Mouse (Mus musculus) right cerebral cortex, postnatal 4 days (tissue): Measurements from ENCODE around the gene Mogat2.

Experiments
- DNase-seq: peaks from one replicate; pipeline ENCODE4 v3.0.0-alpha.2; 2022

The Mogat2 gene

GRCm38 (mm10) chr7:99234916-99235315 lies 3.5 kb downstream of the Mogat2 start:
- DNase-seq: no peak

DNA sequence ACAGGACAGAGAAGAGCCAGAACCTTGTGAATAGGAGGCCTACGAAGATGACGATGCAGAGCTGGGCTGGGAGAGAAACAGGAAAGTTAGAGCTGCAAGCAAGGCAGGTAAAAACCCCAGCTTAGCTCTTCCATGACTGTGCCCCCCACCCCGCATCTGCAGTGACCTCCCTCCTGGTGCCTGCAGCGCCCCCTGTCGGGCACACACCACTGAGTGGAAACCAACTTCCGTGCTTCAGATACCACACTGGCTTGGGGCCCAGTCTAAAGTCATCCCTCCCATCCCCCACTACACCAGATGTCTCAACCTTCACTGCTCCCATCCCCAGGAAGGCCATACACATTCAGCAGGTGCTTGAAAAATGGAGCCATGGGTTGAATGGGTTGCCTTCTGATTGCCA lies 5.8 kb downstream of the Mogat2 start:
- DNase-seq: no peak

DNA sequence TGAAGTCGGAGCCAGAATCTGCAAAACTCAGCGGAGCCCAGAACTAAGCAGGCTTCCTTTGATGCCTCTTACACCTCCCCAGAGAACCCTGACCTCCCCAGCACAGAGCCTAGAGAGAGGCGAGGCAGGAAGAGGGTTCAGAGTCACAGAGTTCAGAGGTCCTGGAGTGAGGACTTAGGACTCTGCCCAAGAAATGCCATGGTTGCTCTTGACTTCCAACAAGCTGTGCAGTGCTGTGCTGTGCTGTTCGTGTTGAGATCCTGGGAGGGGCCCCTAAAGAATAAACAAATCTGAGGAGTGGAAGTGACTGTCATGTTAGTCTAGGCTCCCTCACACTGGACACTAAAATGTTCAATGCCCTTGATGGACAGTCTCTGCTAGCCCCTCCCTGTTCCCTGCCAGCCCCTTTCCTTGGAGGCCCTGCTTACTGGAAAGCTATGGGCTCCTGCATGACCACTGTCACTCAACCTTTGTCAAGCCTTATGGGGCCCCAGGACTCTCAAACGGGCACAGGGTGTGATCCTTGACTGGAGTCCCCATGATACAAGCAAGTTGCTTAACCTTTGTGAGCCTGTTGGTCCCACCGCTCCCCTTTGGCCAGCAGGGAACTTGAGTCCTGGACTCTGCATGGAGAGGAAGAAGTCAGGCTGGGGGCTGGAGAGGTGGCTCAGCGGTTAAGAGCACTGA lies 8.2 kb downstream of the Mogat2 start:
- DNase-seq: no peak

GRCm38 (mm10) chr7:99229411-99229810 lies 9.0 kb downstream of the Mogat2 start:
- DNase-seq: no peak

DNA sequence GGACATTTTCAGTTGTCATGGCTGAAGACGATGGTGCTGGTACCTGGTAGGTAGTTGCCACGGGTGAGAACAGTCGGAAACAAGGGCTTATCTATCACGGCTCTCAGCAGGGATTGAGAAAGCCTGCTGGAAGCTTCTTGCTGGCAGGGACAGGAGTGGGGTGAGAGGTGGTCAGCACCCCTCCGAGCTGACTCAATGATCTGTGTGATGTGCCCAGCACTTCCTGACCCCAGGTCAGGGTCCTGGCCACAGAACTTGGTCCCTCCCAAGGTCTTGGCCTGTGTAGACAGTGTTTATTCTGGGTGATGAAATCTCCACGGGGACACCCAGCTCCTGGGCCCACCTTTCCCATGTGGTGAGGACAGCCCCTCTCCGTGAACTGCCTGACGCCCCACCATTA lies 9.6 kb downstream of the Mogat2 start:
- no peak for DNase-seq

DNA sequence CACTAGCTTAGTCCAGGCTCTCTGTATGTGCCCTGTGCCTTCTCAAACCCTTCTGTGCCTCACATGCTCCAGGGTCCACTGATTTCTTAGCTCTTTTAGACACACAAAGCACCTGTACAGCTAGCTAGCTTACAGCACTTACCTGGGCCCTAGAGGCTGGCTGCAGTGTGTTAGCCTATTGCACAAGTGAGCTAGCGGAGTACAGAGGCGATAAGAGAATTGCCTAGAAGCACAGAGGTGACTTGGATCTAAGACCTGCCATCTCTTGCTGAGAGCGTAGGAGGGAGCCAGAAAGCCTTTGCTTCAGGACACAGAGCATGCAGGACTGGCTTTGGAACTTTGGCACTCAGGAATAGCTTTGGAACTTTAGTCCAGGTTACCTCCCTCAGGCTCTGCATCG lies 11.2 kb downstream of the Mogat2 start:
- DNase-seq: no peak

DNA sequence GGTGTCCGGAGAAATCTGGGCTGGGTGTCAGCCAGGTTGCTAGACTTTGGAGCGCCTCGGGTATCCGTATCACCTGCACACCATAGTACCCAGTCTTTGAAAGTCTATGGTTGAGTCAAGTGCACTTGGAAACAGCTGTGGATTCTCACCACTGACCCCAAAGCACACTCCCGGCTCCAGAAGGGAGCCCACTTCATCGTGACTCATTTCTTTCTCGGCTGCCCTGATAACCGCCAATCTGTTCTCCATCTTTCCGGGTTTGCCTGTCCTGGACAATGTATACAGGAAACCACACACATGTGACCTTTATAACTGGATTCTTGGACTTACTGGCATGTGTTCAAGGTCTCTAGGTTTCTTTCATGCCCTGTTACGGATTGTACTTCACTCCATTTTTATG lies 11.8 kb downstream of the Mogat2 start:
- no peak for DNase-seq

DNA sequence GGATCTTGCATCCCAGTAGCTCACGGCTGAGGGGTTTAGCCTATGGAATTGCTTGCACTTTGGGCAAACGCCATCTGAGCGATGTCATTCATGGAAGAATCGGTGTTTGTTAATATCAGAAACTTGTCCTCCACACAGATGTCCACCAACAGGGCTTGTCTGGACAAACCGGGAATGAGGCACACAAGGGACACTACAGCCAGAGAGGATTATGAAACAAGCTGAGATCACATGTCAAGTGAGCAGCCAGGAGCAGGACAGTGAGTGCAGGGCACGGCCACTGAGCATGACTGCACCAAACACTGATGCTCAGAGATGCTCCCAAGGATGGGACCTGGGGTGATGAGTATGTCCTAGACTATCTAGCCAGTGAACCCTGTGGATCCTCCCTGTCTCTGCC lies 13.0 kb downstream of the Mogat2 start:
- no peak for DNase-seq

GRCm38 (mm10) chr7:99224648-99225190 lies 13.7 kb downstream of the Mogat2 start:
- no peak for DNase-seq

DNA sequence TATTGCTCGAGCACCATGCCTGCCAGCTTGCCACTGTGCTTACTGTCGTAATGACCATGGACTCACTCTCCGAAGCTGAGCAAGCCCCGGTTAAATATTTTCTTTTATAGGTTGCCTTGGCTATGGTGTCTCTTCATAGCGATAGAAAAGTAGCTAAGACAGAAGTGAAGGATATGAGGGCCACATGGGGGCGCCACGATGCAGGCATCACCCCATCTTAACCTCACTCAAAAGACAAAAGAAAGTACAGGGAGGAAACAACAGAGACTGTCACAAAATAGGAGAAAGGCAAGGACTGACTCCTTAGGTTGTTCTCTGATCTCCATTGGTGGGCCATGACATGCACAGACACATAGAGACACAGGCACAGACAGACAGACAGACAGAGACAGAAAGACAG lies 14.2 kb downstream of the Mogat2 start:
- DNase-seq: no peak

DNA sequence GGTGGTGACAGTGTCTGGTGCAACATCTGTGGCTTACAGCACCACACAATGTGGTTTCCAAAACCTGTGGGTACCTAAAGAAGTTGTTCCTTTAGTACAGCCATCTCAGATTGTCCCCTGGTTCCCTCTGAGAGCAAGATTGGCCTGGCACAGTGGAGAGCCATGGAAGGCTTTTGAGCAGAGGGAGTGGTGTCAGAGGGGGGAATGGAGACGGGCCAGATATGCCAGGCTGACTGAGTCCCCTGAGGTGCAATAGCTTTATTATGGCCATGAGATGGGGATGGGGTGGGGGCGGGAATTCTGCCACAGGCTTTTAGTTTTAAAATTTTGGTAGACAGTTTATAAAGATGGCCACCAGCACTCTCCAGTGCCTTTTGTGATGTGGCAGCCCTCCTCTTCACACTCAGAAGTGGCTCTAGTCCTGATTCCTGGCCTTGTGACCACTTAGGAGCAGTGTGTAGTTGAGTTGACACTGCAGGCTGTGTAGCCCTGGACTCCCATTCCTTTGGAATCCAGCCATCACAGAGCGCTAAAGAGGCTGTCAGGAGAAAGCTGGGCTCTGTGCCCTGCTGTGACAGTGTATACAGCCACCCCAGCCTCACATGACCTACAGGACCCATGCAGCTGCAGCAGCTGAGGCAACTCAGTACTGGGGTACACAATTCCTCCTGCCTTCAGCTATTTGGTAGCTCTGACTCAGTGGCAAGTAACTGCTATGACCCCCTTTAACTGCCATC lies 20.9 kb downstream of the Mogat2 start:
- peak; percentile 26 for DNase-seq

GRCm38 (mm10) chr7:99215347-99215855 lies 23.0 kb downstream of the Mogat2 start:
- no peak for DNase-seq

GRCm38 (mm10) chr7:99214621-99215185 lies 23.7 kb downstream of the Mogat2 start:
- no peak for DNase-seq

GRCm38 (mm10) chr7:99213686-99214085 lies 24.7 kb downstream of the Mogat2 start:
- DNase-seq: no peak

DNA sequence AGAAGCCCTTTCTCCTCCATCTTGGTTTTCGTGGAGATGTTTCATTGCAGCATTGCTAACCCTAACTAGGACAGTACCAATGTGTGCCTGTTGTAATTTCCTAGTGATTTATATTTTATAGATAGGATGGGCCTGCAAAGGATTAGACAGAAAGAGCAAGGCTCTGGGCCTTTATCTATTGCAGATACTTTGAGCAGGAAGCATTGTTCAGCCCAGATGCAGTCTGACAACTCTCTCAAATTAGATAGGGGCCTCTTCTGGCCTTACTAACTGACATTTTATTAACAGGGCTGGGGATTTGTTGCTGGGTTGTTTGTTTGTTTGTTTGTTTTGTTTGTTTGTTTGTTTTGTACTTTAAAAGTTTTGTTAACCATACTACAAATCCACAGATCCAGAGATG lies 25.4 kb downstream of the Mogat2 start:
- no peak for DNase-seq

- no peak for DNase-seq
These were observed 29.7 kb downstream of the Mogat2 start for GRCm38 (mm10) chr7:99208704-99209103.

DNA sequence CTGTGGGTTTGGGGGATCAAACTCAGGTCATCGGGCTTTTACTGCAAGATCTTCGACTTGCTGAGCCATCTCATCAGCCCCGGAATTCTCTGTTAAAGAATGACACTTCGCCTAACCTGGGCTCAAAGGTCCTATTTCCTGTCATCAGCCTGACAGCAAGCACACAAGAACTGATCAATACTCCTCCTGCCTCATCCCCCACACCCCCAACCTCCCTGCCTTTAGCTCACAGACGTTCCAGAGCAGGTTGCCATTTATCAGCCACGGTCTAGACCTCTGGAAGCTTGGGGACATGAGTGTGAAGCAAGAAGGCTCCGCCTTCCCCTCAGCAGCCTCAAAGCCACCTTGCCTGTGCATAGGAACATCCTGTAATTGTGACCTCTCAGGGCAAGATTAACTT lies 32.1 kb downstream of the Mogat2 start:
- no peak for DNase-seq

GRCm38 (mm10) chr7:99202163-99202562 lies 36.3 kb downstream of the Mogat2 start:
- DNase-seq: no peak

GRCm38 (mm10) chr7:99200290-99200689 lies 38.1 kb downstream of the Mogat2 start:
- no peak for DNase-seq

DNA sequence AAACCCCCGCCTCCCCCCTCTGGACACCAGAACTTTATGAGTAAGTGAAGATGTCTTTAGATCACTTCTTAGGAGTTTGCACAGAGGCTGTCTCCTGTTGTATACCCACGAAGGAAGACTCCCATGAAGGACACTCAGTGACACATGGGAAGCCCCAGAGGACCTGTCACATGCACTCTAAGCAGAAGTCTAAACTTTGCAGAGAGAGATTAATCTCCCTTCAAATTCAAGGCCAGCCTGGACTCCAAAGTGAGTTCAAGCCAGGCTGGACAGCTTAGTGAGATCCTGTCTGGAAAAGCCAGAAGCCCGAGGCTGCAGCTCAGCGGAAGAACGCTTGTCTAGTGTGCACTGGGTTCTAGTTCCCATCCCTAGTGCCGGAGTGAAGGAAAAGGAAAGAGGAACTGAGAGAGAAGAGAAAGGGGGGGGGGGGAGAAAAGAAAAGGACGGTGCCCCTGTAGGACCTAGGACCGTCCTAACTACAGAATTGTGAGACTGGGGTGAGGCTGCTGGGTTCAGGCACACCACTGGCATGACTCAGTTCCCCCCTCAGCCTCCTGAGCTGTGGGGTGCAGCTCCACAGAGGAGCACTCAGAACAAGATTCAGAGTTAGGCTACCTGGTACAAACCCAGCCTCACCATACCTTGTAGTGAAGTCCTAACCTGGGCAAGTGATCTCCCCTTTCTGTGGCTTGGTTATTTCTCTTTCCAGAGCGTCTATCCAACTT lies 38.8 kb downstream of the Mogat2 start:
- DNase-seq: no peak

DNA sequence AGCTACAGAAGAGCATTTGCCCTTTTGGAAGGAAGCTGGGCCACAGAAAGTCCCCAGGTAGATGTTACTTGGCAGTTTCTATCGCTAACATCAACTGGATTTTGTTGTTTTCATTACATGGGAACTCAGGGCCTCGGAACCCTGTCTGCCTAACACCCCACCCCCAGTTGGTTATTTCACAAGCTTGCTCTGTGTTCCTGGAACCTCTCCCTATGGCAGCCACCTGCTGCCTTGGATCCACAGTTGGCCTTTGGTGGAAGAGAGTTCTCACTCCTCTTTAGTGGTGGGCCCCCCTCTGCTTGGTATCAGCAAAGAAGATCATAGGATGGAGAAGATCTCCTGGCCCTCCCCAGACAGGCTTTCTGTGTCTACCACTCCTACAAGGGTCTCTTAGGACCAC lies 39.6 kb downstream of the Mogat2 start:
- DNase-seq: no peak

- no peak for DNase-seq
These were observed 43.9 kb downstream of the Mogat2 start for GRCm38 (mm10) chr7:99194511-99194910.

GRCm38 (mm10) chr7:99193926-99194325 lies 44.5 kb downstream of the Mogat2 start:
- no peak for DNase-seq
